Mouse (Mus musculus): ENCODE results near the gene Slc25a23. TPM values are rescaled to one million over a fixed set of nuclear protein-coding genes. Genes with fewer than 3 reads are reported as not detected.
"Not testable (repeated sequence)": the region's sequence is repeated elsewhere in the genome, so short reads cannot be mapped to it uniquely, and the experiment has no call there.

The Slc25a23 gene
- total RNA-seq, 2 experiments from 2014 or later, result 58.9 to 62.5 TPM

DNA sequence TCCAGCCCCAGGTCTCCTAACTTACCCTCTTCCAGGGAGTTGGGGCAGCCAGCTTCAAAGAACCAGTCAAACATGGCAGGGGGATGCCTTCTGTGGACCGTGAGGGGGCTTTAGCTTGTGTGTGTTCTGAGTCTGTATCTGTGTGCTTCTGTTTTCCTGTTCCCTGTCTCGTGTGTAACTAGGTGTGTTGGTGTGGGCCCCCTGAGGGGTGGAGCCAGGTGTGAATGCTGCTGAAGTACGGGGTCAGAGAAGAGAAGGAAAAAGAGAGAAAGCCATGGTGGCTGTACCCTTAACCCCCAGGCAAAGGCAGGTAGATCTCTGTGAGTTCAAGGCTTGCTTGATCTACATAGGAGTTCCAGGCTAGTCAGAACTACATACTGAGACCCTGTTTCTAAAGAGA, 17.3 kb upstream of the Slc25a23 start:
- no peak for DNase-seq

DNA sequence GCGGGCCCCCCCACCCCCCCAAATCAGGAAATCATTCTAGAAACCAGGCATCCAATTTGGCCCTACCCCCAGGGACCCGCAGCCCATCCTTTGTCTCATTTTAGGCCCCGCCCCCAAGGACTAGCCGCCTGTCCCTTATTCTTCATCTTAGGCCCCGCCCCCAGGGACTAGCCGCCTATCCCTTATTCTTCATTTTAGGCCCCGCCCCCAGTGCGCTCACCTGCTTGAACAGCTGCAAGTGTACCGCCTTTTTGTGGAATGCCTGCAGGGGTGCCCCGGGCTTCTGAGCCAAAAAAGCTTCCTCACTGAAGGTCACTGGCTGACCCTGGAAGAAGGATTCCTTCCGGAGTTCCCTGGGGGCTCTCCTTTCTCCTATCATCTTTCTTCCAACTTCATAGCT, 11.0 kb upstream of the Slc25a23 start:
- no peak for DNase-seq

DNA sequence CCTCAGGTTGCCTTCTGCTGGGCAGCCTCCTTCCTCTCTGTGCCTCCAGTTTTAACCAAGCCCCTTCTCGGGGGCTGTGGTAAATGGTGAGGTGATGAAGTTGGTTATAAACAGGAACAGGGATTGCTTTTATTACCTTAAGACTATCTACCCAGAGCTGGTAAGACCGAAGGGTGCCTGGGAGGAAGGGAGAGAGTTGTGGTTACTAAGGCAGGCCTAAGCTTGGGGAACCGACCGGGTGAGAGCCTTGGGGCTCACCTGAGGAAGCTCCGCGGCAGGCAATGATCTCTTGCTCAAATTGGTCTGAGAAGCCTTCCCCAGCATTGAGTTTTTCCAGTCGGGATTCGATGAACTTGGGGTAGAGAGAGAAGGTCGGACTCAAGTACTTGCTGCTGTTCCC, 10.6 kb upstream of the Slc25a23 start:
- no peak for DNase-seq

DNA sequence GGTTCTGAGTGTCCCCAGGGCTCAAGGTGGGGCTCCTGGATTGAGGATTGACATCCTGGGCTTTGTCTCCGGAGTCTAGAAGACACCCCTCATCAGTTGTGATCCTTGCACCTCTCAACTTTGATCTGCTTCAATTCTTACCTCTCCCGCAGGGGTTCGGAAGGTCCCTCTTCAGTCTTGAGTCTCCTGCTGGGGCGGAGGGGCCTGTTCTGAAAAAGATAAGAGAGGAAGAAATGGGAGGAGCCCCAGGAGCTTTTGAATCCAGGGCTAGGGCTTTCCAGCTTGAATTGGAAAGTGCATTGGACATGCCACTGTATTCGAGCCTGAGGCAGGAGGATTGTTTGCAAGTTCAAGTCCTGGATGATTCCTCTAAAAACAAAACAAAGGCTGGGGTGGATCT, 7.2 kb upstream of the Slc25a23 start:
- DNase-seq, result no peak

DNA sequence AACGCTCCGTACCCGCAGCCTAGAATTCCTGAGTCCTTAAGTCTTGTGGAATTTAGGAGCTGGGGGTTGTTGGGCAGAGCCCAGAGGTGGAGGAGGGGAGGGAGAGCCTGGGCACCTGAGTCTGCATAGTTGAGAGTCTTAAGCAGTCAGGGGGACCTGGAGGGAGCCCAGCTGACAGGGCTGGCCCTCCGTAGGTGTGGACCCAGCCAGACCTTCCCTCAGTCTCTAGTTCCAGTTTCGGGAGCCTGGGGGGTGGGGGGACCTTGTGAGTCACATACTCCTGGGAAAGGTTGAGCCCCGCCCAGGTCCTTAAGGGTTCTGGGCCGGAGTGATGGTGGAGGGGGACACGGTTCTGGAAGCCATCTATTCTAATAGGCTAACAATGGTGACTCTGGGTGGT, 3.4 kb upstream of the Slc25a23 start:
- no peak for DNase-seq

DNA sequence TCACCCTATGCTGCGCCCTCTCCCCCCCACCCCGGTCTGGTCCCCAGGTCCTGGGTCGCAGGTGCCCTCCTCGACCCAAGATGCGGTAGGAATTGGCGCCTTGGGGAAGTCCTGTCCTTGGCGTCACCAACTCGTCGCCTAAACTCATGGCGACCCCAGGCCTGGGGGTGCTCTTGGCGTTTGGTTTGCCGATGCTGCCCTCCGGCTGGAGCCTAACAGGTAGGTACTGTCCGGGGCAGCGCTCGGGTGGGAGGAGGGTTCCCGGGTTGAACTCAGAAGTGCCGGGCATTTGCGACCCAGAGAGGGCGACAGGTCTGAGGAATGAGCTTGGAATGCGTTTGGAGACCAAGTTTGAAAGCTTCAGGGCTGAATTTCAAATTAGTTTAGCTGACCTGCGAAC, 2.9 kb upstream of the Slc25a23 start:
- DNase-seq, result no peak

DNA sequence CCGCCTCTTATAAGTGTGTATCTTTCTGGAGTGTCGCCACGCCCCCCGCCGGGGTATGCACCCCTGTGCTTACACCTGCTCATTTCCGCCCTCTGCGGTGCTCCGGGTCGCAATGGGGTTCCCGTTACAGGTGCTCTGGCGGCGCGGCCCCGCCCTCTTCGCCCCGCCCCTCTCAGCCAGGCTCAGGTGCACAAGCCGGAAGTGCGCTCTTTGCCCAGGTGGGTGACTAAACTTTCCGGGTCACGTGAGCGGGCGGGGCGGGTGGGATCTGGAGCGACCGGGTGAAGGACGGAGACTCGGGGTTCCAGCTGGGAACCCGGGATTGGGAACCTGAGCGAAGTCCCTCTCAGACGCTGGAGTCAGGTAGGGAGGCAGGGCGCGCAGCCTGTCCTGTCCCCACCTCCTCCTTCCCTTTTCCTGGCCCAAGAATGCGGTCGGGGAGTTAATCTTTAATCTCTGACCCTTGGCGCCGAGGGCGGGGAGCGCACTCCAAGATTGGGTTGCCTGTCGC, 2.4 kb upstream of the Slc25a23 start:
- no peak for DNase-seq

DNA sequence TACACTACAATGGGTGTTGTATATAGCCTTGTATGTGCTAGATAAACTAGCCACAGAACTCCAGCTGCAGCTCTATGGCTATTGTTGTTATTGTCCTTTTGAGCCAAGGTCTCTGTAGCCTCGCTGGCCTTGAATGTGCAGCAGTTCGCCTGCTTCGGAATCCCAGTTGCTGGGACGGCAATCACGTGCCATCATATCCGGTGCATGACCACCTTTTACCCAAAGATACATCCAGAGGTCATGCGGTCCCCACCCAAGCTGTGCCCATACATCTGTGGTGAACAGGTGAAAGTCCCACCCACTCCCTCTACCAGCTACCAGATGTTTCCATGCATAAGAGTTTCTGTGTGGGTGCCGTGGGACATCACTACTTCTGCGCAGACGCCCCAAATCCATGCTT, 1.4 kb upstream of the Slc25a23 start:
- DNase-seq, result no peak

DNA sequence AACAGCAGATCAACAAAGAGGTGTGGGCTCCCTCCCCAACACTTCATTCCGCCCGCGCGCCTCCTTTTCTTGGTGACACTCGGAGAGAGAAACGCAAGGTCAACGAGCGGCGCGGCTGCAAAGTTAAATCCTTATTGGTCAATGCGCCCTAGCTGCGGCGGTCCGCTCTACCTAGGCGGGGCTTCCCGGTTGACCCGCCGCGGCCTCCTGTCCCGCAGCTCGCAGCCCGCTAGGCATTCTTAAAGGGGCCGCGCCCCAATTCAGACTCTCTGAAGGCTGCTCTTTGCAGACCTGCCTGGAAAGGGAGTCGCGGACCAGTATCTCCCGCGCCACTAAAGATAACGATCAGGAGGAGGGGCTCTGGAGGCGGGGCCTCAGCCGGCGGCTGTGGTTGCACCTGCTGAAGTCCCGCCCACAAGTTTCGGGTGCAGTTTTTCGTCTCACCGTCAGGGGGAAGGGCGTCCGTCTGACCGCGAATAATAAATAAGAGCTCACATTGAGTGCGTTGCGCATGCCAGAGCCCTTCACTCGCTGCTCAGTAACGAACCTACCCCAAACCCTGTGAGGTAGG, 653 bp upstream of the Slc25a23 start:
- DNase-seq, result peak; percentile 97 to 98

DNA sequence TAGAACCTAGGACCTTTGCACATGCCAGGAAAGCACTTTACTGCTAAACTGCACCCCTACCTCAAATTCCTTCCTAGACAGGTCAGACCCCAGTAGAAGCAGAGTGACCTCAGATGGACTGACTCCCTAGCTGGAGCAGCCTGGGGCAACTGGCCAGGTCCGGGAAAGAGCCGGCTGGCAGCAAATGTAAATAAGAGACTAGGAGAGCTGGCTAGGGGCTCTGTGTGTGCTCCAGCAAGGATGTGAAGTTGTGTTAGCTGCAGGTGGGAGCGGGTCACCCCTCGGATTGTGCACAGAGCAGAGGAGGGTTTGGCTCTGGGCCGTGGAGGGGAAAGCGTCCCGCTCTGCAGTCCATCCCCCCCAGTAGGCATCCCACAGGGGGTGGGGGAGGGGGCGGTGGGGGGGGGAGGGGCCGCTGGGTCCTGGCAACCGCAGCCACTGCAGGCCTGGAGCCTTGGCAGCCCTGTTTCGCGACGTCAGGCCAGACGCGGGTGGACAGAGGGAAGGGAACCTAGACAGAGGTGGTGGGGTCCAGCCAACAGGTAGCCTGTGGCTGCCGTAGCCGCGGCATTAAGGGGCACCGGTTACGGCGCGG, 675 bp downstream of the Slc25a23 start, which contains the start of gene Crb3:
Gene Crb3, plus strand, starts transcription at position 215 of the 595 bp plus-strand sequence.
- peak; percentile 54 to 62 for DNase-seq

DNA sequence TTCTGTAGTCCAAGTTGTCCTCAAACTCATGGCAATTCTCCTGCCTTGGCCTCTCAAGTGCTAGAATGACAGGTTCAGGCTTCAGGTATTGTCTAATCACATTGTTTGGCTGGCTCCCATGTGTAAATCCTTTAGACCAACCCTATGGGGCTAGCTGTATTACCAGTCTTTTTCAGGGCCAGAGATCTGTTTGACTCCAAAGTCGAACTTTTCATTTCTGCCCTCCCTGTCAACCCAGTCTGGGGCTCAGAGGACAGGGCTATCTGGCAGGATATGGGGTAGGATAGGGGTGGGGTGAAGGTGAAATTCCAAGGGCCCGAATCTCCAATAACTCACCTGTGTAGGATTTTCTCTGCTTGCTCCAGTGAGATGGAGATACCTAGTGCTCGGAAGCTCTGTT, 3.4 kb downstream of the Slc25a23 start:
- DNase-seq, result no peak

DNA sequence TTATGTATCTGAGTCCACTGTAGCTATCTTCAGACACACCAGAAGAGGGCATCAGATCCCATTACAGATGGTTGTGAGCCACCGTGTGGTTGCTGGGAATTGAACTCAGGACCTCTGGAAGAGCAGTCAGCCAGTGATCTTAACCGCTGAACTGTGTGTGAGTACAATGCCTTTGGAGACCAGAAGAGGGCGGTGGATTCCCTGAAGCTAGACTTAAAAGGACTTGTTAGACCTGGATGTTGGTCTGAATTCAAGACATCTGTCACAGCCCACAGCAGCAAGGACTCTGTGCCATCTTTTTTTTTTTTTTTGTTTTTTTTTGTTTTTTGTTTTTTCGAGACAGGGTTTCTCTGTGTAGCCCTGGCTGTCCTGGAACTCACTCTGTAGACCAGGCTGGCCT, 8.0 kb downstream of the Slc25a23 start:
- DNase-seq, result not testable (repeated sequence)

DNA sequence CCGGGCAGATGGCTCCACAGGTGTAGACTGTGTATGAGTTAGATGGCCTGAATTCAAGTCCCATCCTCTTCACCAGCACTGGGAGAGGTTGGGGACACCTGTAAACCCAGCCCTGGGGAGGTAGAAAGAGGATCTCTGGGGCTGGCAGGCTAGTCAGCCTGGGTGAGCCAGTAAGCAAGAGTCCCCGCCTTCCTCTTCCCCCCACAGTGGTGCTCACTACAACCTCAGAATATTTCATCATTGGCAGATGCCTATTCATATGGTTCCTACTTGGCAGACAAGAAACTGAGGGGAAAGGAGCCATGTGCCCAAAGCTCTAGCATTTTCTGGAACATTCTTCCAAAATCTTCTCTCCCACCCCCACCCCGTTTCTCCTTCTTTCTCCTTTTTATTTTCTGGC, 10.8 kb downstream of the Slc25a23 start:
- DNase-seq, result no peak

DNA sequence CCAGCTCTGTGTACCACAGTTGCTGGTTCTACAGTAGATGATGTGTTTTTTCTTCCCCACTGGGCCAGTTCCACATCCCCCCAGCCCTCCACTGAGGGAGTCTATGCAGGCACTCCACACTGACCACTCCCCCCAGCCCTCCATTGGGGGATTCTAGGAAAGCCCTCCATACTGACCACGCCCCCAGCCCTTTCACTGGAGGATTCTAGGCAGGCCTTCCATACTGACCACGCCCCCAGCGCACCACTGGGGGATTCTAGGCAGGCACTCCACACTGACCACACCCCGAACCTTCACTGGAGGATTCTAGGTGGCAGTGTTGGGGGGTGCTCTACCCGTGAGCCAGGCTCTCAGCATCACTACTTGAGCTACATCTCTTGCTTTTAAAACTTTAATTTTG, 12.3 kb downstream of the Slc25a23 start:
- DNase-seq, result no peak

DNA sequence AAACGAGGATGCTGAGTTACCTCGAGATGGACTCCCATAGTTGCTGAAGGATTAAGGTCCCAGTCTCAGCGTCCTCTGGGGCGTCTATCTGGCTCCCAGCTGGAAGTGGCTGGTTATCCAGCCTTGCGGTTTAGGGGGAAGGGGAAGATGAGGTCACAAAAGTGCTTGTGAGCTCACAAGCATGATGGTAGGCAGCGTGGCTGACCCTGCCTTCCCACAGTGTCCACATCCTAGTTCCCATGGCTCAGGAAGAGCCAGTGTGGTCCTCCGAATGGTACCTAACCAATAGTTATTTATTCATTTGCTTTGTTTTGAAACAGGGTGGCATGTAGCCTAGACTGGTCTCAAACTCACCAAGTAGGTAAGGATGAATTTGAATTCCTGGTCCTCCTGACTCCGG, 18.1 kb downstream of the Slc25a23 start, which contains the start of gene Slc25a41:
Gene Slc25a41, minus strand, starts transcription at position 101 of the 400 bp plus-strand sequence.
- no peak for DNase-seq

DNA sequence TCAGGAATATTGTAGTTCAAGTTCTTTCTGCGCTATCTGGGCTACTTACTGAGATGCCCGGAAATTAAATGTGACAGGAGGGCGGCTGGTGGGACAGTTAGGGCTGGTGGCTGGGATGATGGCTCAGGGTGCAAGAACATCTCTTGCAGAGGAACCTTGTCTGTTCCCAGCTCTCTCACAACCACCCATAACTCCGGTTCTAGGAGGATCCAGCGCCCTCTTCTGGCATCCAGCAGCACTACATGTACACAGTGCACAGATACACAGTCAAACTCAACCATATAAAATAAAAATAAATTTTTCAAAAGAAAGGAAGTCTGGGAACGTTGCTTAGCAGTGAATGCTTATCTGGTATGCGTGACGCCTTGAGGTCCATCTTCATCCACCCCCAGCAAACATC, 20.7 kb downstream of the Slc25a23 start:
- no peak for DNase-seq

DNA sequence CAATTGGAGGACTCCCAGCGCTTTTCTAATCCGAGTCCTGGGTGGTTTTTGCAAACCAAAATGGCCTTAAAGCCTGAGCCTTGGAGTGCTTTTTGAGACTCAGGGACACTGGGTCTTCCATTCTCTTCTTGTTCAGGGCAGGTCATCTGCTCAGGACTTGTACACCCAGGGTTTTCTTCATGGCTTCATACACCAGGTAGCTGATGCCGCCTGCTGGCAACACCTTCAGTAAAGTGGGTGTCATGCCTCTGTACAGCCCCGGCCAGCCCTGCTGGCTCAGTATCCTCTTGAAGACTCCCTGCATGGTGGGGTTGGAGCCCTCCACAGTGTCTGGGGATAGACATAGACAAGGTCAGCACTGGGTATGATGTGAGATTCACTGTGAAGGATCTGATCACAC, 26.8 kb downstream of the Slc25a23 start:
- no peak for DNase-seq

DNA sequence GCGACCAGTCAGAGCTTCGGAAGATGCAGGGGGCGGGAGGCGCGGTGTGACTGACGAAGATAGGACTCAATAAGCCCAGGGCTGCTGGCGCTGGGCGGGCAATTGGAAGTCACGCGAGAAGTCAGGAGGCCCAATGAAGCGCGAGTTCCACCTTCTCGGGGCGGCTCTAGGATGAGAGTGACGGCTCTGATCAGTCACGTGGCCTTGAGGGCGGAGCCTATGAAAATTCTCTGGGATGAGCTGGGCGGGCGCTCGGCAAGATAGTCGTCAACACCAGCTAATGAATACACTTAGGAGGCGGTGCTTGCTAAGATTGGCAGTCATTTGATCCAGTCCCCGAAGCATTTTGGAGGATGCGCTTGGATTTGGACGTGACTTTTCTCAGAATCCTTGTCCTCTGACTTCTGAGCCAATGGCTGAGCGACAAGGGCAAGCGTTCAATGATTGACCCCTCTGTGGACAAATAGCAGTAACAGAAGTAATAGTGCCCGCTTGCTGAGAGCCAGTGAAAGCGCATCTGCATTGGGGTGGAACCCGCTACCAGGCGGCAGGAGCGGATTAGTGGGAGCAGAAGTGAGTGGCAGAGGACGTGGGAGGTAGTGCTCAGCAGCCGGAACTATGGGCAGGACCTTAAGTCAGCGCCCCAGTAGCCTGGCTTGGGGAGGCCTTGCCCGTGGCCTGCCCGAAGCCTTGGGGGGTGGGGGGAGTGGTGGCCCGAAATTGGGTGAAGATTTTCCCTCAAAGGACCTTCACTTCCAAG, 27.8 kb downstream of the Slc25a23 start:
- peak; percentile 100 for DNase-seq

DNA sequence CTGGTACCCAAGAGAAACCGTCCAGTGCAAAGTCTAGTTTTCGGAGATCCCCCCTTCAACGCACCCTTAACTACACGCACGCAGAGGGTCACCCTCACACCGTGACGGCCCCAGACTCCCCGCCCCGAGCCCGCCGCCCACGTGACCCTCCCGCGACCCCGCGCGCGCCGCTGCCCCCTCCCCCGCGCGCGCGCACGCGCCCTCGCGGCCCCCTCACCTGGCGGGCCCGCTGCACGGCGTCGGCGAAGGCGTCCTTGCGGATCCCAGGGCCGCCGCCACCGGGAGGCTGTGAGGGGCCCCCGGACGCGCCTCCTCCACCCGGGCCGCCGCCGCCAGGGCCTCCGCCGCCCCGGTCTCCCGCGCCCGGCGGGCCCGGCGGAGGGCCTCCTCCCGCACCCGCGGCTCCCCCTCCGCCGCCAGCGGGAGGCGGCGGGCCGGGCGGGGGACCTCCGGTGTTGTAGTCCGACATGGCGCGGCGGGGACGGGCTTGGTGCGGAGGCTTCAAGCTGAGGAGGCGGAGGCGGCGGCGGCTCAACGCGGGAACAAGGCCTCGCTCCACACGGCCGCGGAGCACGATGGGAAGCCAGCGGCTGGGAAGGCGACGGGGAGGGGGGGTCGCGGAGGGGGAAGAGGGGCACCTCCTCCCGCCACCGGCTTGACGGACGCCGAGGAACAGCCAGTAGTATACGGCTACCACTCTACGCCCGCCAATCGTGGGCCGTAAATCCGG, 28.6 kb downstream of the Slc25a23 start, which contains the start of gene Khsrp:
Gene Khsrp, minus strand, starts transcription at position 592 of the 730 bp plus-strand sequence.
- peak in 1 of 2 experiments; percentile 17 for DNase-seq

DNA sequence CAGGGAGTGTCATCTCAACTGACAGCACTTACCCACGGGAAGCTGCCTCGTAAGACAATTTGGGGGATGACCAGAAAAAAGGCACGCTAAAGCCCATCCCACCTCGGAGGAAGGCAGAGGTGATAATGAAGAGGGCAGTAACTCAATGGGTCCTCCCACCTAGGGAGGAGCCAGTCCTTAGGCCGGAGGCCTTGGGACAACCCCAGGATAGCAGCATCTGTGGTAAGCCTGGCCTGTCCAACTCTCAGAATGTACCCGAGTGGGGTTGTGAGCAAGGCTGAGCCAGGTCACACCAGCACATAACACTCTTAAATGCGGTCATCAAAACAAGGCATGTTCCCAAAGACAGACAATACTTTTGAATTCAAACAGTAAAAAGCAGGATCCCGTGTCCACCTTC, 30.0 kb downstream of the Slc25a23 start:
- DNase-seq, result peak in 1 of 2 experiments; percentile 32

DNA sequence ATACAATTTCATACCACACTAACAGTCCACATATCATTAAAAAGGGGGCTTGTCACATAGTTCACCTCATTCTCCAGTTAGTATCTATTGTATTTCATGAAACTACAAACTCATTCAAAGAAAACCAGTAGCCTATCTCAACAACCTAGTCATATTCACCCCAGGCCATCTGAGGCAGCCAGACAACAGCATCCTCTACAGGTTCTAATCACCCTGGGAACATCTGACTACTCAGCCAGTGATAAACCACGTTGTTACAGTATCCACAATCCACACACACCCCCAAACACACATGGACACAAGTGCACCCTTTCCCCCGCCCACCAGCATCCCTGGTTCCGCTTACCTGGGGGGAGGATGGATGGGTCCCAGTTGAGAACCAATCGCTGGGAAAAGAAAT, 32.2 kb downstream of the Slc25a23 start:
- DNase-seq, result no peak

DNA sequence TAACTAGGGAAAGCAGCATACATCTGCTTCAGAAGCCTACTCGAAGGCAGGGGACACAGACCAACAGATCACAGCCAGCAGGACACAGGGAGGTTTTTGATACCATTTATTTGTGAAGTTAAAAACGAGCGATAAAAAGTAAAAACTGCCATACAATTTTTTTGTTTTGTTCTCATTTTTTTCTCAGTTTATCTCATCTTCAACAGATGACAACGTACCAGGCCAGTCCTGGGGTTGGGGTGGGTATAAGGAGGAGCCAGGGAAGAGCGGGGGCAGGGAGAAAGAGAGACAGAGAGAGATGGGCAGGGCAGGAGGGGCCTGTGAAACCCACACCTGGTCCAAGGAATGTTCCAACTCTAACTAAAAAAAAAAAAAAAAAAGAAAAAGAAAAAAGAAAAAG, 38.7 kb downstream of the Slc25a23 start:
- no peak for DNase-seq

DNA sequence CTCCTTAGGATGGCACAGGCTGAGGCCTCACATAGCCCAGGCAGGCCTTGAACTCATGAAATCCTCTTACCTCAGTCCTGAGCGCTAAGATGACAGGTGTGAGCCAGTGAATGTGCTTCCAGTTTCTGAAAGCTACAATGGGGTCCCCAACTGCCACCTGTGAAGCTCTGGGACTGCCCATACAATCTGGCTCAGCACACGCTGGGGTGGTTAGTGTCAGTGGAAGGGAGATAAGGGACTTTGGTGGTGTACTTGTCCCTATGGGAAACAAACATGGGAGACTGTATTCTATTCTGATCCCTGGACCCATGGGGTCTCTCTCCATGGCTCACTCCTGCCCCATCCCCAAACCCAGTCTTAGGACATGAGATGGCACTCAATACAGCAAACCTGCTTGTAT, 40.0 kb downstream of the Slc25a23 start:
- no peak for DNase-seq

All from heart, adult 18-20 months (tissue).